Mouse (Mus musculus) midbrain, postnatal 0 days (tissue): ENCODE data around the gene Itga11. TPM values are rescaled to one million over a fixed set of nuclear protein-coding genes. Genes with fewer than 3 reads are reported as not detected.

ENCODE experiments used
- ATAC-seq: fragments of 200-750 bp; cut with Nextera tagmentation; 2 replicates; pipeline ENCODE4 v1.8.0; 2017; ENCODE audit warnings: moderate number of reproducible peaks, mild to moderate bottlenecking, moderate TSS enrichment, moderate library complexity; ENCODE audit not compliant: low FRiP score
- DNase-seq: peaks from one replicate; pipeline ENCODE4 v3.0.0-alpha.2; 2015; ENCODE audit warnings: low spot score
- H3K27ac ChIP-seq: fragments of 300-500 bp; sonication (generic); 2 replicates; pipeline ENCODE4 v1.5.1; 2014; ENCODE audit warnings: low read depth, mild to moderate bottlenecking, low read length, mixed read lengths
- H3K27me3 ChIP-seq: fragments of 300-500 bp; sonication (generic); 2 replicates; pipeline ENCODE4 v1.6.1; 2014; ENCODE audit warnings: low read length, control low read depth, mixed read lengths; ENCODE audit not compliant: insufficient read depth
- H3K36me3 ChIP-seq: fragments of 300-500 bp; sonication (generic); 2 replicates; pipeline ENCODE4 v1.6.1; 2014; ENCODE audit warnings: low read length, control low read depth, mixed read lengths; ENCODE audit not compliant: insufficient read depth
- H3K4me1 ChIP-seq: fragments of 300-500 bp; sonication (generic); 2 replicates; pipeline ENCODE4 v1.6.1; 2014; ENCODE audit warnings: mild to moderate bottlenecking, control low read depth, antibody characterized with exemption, low read length, mixed read lengths; ENCODE audit not compliant: insufficient read depth
- H3K4me2 ChIP-seq: fragments of 300-500 bp; sonication (generic); 2 replicates; pipeline ENCODE4 v1.6.1; 2014; ENCODE audit warnings: low read depth, mild to moderate bottlenecking, low read length, mixed read lengths; ENCODE audit not compliant: poor library complexity, severe bottlenecking
- H3K4me3 ChIP-seq: fragments of 300-500 bp; sonication (generic); 2 replicates; pipeline ENCODE4 v1.5.1; 2014; ENCODE audit warnings: low read depth, mild to moderate bottlenecking, low read length, moderate library complexity
- H3K9ac ChIP-seq: fragments of 300-500 bp; sonication (generic); replicated peaks from 2 replicates; pipeline ENCODE4 v1.6.1; 2014; ENCODE audit warnings: mild to moderate bottlenecking, low read length, moderate library complexity, mixed read lengths; ENCODE audit not compliant: poor library complexity, severe bottlenecking
- H3K9me3 ChIP-seq: fragments of 300-500 bp; sonication (generic); 2 replicates; pipeline ENCODE4 v1.6.1; 2016; ENCODE audit warnings: low read length, control low read depth
- CTCF ChIP-seq: IDR thresholded peaks from 2 replicates; pipeline ENCODE4 v1.5.1; 2016; ENCODE audit warnings: antibody characterized with exemption, mild to moderate bottlenecking
- WGBS: fragments of 180-500 bp; shearing (Covaris S2); extraction: QIAGEN DNeasy Blood & Tissue Kit; methylation state at CpG from one replicate; pipeline ENCODE4 v1.1.7; 2014; 5-methylcytosine and 5-hydroxymethylcytosine counted together
- polyA plus RNA-seq: library from polyadenylated mRNA; unstranded; fragments of >200 nt; fragmentation: Nextera tagmentation; extraction: Ambion mirVana; gene quantifications from 2 replicates; pipeline ENCODE4 v1.2.1, GENCODE M21; 2015
- total RNA-seq: library from RNA; depleted of rRNA; stranded (reverse); fragments of >200 nt; gene quantifications from 2 replicates; pipeline ENCODE4 v1.2.3, GENCODE M21; 2014

Gene Itga11
- total and polyA plus RNA-seq, 2 experiments from 2014 or later, result 0.52 to 2.3 TPM

DNA sequence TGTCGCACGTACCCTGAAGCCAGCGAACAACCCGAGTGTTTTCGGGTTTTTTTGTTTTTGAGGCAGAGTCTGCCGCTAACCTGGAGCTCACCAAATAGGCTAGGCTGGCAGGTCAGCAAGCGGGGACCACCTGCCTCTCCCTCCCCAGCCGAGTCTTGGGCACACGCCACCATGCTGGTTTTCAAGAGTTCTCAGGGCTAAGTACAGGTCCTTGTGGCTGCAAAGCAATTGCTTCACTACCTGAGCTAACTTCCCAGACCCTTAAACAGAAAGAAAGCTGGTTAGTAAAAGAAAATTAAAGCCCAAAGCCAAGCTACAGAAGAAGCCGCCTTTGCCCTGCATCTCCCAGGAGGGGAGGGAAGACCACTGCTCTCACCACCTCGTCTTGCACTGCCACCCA, 72.8 kb downstream of the Itga11 start:
- DNase-seq, result no peak
- 88% methylated on average over 11 of the region's 11 CpGs for WGBS
- Histone ChIP-seq H3K9me3 (no peaks in the 10 kb centered on the region), H3K9ac (no peak overlapping the region), H3K4me3 (no peak overlapping the region), H3K27ac (no peak overlapping the region), H3K27me3 (no peaks in the 10 kb centered on the region), H3K4me2 (no peak overlapping the region), H3K4me1 (no peaks in the 10 kb centered on the region), H3K36me3 (no peaks in the 10 kb centered on the region)
- no peak for TF ChIP-seq CTCF
- ATAC-seq, result no peak

DNA sequence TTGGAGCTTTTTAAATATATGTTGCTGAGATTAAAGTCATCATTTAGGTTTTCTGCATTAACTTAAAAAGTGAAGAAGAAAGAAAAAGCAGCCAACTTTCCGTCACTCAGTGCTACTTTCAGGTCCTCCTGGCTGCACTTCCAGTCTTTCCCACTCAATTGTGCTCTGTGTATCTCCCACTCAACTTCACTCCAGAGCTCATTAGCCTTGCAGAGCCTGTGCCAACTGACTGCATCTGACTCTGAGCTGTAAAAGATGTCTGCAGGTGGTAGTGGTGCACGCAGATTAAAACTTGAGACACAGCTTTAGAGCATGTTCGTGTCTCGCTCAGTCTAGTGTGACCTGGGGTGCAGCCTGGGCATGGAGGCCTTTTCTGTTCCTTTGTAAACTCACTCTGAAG, 80.7 kb downstream of the Itga11 start:
- no peaks in the 10 kb centered on the region for H3K27me3 ChIP-seq
- H3K4me1 ChIP-seq, result no peaks in the 10 kb centered on the region
- no peak for TF ChIP-seq CTCF
- no peak overlapping the region for H3K9ac ChIP-seq
- H3K4me3 ChIP-seq, result no peak overlapping the region
- ATAC-seq, result no peak
- H3K36me3 ChIP-seq, result no peaks in the 10 kb centered on the region
- WGBS, result 42% methylated on average over 4 of the region's 4 CpGs
- H3K27ac ChIP-seq, result no peak overlapping the region
- DNase-seq, result no peak
- H3K9me3 ChIP-seq, result no peaks in the 10 kb centered on the region
- no peak overlapping the region for H3K4me2 ChIP-seq

DNA sequence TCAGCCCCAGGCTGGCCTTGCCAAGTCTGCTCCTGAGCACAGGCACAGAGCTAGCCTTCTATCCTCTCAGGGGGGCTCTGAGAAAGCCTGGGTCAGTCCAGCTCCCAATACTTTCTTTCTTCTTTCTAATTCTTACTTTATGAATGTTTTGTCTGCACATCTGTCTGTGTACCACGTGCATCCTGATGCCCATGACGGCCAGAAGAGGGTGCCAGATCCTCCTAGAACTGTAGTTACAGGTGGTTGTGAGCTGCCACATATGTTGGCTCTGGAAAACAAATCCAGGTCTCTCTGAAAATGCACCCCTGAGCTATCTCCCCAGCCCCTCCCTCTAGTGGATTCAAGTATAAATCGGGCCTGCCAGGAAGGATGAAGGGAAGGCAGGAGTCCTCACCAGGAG, 82.0 kb downstream of the Itga11 start:
- Histone ChIP-seq H3K27ac (no peak overlapping the region), H3K36me3 (no peaks in the 10 kb centered on the region), H3K9me3 (no peaks in the 10 kb centered on the region), H3K27me3 (no peaks in the 10 kb centered on the region), H3K4me2 (no peak overlapping the region), H3K4me3 (no peak overlapping the region), H3K9ac (no peak overlapping the region), H3K4me1 (no peaks in the 10 kb centered on the region)
- no peak for DNase-seq
- 67% methylated on average over 3 of the region's 3 CpGs for WGBS
- TF ChIP-seq CTCF, result peak; percentile 47
- no peak for ATAC-seq

DNA sequence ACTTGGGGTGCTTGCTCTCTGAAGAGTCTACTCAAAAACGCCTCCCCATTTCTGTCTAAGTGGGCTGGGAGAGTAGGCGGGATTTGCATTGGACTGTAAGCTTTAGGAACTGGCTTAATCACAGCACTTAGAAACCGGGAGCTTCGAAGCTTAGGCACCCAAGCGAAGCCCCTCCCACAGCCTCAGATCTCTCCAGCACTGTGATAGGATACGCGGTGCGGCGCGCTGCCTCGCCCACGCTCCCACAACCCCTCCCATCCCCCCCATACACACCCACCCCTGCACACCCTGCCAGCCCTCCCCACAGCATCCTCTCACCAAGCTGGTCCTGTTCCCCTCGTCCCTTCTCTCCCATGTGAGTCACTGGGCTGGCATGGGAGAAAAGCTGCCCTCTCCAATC, 85.9 kb downstream of the Itga11 start:
- Histone ChIP-seq H3K36me3 (no peaks in the 10 kb centered on the region), H3K9me3 (no peaks in the 10 kb centered on the region), H3K4me1 (no peaks in the 10 kb centered on the region), H3K4me3 (no peak overlapping the region), H3K4me2 (peak overlapping the region; percentile 33), H3K27me3 (no peaks in the 10 kb centered on the region), H3K9ac (no peak overlapping the region), H3K27ac (no peak overlapping the region)
- WGBS, result 18% methylated on average over 13 of the region's 13 CpGs
- DNase-seq, result no peak
- no peak for ATAC-seq
- TF ChIP-seq CTCF, result no peak

DNA sequence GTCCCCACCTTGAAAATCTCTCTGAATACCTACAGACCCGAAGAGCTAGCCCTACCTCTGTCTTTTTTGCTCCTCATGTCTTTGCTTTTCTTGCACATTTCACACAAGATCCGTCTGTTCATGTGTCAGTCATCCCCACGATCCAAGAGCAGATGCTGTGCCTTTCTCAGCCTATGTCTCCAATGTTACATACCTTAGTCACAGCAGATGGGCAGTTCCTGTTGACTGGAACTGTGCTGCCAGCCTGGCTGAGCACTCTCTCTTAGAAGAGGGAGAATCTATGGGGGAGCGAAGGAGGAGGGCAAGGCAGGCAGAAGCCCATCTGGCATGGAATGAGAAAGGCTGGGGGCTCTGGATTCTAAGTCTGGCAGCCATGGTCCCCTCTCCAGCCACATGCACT, 87.7 kb downstream of the Itga11 start:
- peak; percentile 43 for DNase-seq

DNA sequence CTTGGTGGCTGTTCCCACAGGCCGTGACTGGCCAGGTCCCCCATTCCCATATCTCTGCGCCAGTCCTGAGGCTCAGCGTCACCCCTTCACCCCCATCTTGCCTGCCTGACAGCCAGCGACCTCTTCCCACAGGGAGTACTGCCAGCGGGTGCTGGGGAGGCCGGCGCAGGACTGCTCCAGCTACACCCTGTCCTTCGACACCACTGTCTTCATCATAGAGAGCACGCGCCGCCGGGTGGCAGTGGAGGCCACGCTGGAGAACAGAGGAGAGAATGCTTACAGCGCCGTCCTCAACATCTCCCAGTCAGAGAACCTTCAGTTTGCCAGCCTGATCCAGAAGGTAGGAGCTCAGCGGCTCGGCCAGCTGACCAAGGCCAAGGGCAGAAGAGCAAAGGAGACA, 89.8 kb downstream of the Itga11 start:
- peak; percentile 21; the same call in 1 of the 2 replicates for TF ChIP-seq CTCF
- Histone ChIP-seq H3K4me1 (no peaks in the 10 kb centered on the region), H3K36me3 (no peaks in the 10 kb centered on the region), H3K9me3 (no peaks in the 10 kb centered on the region), H3K9ac (no peak overlapping the region), H3K27ac (no peak overlapping the region), H3K4me3 (no peak overlapping the region), H3K4me2 (no peak overlapping the region), H3K27me3 (no peaks in the 10 kb centered on the region)
- ATAC-seq (no peak), DNase-seq (no peak)
- WGBS, result 79% methylated on average over 17 of the region's 17 CpGs

More for the DNA sequence above, 87.7 kb downstream of the Itga11 start:
- Histone ChIP-seq H3K4me2 (no peak overlapping the region), H3K27me3 (no peaks in the 10 kb centered on the region), H3K9ac (no peak overlapping the region), H3K27ac (no peak overlapping the region), H3K4me3 (no peak overlapping the region), H3K9me3 (no peaks in the 10 kb centered on the region), H3K36me3 (no peaks in the 10 kb centered on the region), H3K4me1 (no peaks in the 10 kb centered on the region)
- TF ChIP-seq CTCF, result no peak
- no peak for ATAC-seq
- WGBS, result 69% methylated on average over 4 of the region's 4 CpGs
